Mouse (Mus musculus) brain, adult 2 months (tissue): ENCODE results near the gene 1810010D01Rik.

Experiments
- DNase-seq: peaks from one replicate; pipeline ENCODE4 v3.0.0; 2011; ENCODE audit warnings: low read depth, low spot score

Gene 1810010D01Rik

GRCm38 (mm10) chr7:145176750-145177589, 30.9 kb downstream of the 1810010D01Rik start:
- peak; percentile 19 for DNase-seq

- no peak for DNase-seq
Observed at GRCm38 (mm10) chr7:145173563-145173962, 34.4 kb downstream of the 1810010D01Rik start.

- DNase-seq = peak; percentile 24
Observed at GRCm38 (mm10) chr7:145173116-145173515, 34.8 kb downstream of the 1810010D01Rik start.

GRCm38 (mm10) chr7:145169703-145170102, 38.2 kb downstream of the 1810010D01Rik start:
- DNase-seq = peak; percentile 7

GRCm38 (mm10) chr7:145159283-145160240, 48.4 kb downstream of the 1810010D01Rik start:
- DNase-seq = peak; percentile 34
